Mouse (Mus musculus) heart, adult 11 months (tissue): ENCODE results near the gene Tstd2.

Experiments used
- DNase-seq: peaks from one replicate; pipeline ENCODE4 v3.0.0; 2022

Gene Tstd2

DNA sequence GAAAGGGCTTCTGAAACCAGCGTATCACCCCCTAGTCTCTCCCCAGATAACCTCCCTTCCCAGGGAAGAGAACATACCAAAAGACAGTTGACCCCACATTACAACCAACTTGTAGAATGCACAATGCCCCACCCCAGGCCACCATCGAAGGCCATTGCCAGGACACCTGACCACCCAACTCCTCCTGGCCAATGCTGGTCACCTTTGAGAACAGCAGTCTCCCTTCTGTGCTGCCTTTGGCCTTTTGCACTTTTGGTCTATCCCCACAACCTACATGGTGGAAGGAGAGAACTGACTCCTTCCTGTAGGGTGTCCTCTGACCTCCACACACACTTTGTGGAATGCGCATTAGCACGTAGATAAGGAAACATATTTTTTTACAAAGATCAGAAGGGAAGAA, 21.0 kb downstream of the Tstd2 start:
- peak; percentile 87 for DNase-seq

- DNase-seq: peak; percentile 94
Measured at GRCm38 (mm10) chr4:46116544-46117175, 21.8 kb downstream of the Tstd2 start.

DNA sequence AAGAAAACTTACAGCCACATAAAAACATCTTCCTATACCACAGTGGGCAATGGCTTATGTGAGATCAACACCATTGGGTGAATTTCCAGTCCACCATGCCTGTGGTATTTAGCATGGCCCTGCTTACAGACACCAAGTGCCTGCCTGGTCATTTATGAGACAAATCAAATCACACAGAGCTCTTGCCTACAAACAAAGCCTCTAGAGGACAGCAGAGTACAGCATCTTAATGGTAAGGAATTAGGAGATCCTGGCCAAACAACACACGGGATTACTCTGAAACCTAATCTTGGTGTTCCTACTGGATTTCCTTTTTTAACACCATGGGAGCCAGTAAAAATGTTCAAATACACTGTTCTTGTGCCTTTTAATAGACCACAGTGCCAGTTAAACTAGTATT, 23.2 kb downstream of the Tstd2 start:
- DNase-seq: no peak

DNA sequence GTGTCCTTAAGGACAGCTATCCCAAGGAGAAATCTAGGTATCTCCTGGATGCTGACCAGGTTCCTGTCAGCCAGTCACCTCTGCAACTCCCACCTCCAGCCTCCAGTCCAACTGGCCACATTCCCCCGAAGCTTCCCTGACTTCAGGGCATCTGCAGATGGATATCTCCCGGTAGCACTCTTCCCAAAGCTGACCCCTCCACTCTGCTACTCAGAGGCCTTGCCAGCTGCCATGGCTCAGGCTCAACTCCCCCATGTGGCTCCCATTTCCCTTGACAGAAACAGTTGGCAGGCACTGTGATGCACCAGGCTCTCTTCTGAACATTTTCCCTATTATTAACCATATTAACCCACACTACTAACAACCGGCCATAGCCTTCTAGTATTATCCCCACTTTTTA, 27.1 kb downstream of the Tstd2 start:
- DNase-seq: peak; percentile 81

GRCm38 (mm10) chr4:46110084-46110483, 28.4 kb downstream of the Tstd2 start:
- peak; percentile 90 for DNase-seq

GRCm38 (mm10) chr4:46102078-46102769, 36.3 kb downstream of the Tstd2 start:
- peak; percentile 90 for DNase-seq

- no peak for DNase-seq
Measured at GRCm38 (mm10) chr4:46101211-46101711, 37.2 kb downstream of the Tstd2 start.

DNA sequence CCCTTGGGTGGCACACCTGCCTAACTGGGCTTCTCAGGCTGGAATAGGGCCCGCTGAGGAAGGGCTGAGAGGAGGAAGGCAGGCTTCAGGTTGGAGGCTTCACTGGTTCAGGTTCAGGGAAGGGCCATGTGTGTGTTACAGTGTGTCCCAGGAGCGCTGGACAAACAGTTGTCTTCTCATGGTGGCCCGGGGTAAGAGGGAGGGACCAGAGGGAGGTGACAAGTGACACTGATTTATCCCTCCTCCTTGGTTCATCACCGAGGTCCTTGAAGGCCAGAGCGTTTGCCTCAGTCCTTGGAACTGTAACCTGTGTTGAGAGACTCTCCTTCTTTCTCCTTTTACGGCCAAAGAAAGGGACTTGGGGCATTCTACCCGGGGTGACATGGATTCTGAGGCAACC, 38.0 kb downstream of the Tstd2 start:
- DNase-seq: peak; percentile 90

GRCm38 (mm10) chr4:46099132-46099531, 39.4 kb downstream of the Tstd2 start:
- peak; percentile 85 for DNase-seq

- DNase-seq: no peak
Measured at GRCm38 (mm10) chr4:46097591-46097990, 40.9 kb downstream of the Tstd2 start.

DNA sequence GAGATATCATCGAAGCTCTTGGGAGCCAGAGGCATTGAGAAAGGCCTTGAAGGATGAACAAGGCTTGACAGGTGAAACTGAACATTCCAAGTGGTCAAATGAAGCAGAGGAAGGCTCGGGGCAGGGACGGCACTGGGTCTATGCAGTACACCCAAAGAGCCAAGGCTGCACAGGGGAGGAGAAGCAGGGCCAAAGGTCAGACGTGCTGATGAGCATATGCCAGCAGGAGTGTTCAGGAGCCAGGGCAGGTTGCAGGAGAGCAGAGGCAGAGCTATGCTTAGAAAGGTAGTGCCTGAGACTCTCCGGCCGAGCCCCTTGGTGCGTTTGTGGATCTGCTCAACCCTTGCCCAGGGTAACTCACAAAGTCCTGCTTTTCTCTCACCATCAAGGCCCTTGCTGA, 41.9 kb downstream of the Tstd2 start:
- no peak for DNase-seq

- no peak for DNase-seq
Measured at GRCm38 (mm10) chr4:46095826-46096159, 42.7 kb downstream of the Tstd2 start.

DNA sequence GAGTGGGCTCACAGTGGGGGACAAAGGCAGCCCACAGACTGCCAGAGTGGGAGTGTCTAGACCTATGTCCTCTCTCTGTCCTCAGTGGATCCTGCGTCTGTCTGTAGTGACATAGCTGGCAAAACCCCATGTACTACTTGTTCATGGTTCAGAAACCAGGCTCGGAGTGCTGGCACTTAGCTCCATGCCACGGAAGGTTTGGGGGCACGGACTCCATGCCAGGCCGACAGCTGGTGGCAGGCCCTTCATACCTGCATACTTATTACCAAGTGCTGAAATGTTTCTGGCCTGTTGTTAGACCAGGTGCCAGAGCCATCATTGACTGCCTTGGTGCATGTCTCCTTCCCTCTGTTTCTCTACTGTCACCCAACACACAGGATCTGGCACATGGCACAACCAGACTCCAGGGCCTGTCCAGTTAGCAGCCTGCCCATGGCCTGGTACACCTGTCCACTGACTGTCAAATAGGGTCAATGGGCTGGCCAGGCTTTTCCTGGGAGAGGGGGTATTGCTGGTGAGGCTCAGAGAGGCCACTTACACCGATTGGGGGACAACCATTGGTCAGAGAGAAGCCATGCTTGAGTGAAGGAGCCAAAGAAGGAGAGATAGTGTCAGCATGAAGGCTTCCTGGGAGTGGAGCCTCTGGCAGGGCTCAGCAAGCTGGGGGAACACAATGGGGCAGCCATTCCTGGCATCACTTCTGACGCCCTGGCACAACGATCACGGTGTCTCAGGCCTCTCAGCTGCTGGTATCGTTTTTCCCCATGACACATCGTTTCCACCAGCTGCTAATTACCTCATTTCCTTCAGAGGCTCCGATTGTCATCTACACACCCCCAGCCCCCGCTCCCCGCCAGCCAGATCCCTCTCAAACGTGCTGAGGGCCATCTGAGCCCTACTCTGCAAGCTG, 43.3 kb downstream of the Tstd2 start:
- peak; percentile 93 for DNase-seq

DNA sequence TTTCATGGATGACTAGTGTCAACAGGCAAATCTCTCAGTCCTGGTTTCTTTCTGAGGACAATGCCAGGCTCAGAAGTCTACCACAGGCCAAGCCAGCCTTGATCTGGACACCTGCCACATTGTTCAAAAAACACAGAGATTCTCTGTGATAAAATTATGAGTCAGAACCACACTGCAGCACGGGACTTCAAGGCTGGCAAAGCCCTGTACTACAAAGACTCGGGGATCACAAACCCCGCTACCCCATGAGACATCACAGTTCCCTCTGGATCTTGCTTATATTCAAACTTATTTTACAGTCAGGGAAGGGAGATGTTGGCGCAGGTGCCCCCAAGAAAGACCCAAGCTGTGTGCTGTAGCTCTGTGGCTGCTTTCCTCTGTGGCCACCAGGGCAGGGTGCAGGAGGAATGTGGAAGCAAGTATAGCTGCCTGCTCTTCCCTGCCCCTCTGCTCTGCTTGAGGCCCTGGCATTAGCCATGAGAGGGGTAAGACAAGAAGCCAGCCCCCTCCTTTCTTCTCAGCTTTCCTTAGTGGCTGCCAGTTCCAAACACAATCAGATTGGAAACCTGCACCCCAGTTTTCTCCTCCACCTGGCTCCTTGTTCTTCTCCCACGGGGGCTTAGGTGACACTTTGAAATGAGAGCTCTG, 45.9 kb downstream of the Tstd2 start:
- DNase-seq: no peak

DNA sequence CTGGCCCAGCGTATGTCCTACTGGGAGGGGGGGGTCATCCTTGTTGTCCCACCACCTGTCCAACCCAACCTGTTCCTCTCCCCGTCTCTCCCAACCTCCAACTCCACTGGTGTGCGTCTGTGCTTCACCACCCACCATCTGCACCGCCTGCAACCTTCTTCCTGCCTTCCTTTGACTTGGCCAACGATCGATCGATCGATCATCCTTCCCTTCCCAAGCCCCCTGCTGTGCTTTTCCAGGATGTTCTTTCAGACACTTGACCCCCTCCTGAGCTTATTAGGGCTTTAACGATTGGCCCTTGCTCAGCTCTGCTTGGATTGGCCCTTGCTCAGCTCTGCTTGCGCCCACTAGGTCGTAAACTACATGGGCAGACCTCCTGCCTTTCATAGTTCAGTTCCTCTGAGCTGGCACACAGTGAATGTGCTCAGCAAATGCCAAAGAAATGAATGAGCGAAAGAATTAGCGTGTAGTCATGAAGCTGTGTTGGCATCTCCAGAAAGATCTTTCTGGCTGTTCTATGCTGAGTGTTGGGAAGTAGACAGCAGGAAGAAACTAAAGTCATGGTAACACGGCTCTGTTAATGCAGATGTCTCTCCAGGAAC, 48.9 kb downstream of the Tstd2 start:
- DNase-seq: no peak

DNA sequence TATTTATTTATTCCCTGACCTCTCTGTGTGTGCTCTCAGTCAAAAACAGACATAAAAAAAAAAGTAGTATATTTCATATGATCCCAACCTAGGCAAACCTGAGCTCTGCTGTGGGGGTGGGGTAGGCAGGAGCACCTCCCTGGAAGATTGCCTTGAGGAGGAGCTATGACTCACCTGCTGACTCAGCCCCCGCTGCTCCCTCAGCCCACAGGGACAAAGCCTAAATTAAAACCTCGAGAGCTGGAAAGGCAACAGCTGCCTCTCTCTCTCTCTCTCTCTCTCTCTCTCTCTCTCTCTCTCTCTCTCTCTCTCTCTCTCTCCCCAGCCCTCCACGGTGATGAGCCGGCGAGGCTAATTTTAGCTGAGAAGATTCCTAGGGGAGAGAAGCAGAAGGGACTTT, 50.6 kb downstream of the Tstd2 start:
- peak; percentile 97 for DNase-seq

- DNase-seq: peak; percentile 94
Measured at GRCm38 (mm10) chr4:46087427-46087771, 51.1 kb downstream of the Tstd2 start.

GRCm38 (mm10) chr4:46086718-46087426, 51.6 kb downstream of the Tstd2 start:
- DNase-seq: peak; percentile 97

DNA sequence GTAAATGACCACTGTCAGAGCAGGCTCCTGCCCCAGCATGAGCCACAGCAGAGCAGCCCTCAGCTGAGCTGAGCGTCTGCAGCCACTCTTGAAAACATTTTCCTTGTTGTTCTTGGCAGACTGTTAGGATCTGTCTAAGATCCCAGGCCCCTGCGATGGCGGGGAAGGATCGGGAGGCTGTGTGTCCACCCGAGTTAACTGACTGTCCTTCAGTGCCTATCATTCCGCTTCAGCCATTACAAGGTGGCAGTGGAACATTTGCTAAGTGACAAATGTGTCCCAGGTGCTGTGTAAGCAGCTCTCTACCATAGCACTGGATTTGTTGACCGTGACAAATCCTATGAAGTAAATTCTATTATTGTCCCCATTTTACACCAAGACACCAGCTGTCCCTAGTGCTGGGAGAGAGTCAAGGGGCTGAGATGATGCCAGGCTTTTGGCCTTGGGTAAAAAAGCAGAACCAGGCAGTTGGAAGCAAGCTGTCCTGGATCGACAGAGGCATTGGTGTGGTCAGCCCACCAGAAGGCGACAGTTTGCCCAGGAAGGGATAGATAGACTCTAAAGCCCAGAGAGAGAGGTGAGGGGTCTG, 53.2 kb downstream of the Tstd2 start:
- DNase-seq: peak; percentile 95

DNA sequence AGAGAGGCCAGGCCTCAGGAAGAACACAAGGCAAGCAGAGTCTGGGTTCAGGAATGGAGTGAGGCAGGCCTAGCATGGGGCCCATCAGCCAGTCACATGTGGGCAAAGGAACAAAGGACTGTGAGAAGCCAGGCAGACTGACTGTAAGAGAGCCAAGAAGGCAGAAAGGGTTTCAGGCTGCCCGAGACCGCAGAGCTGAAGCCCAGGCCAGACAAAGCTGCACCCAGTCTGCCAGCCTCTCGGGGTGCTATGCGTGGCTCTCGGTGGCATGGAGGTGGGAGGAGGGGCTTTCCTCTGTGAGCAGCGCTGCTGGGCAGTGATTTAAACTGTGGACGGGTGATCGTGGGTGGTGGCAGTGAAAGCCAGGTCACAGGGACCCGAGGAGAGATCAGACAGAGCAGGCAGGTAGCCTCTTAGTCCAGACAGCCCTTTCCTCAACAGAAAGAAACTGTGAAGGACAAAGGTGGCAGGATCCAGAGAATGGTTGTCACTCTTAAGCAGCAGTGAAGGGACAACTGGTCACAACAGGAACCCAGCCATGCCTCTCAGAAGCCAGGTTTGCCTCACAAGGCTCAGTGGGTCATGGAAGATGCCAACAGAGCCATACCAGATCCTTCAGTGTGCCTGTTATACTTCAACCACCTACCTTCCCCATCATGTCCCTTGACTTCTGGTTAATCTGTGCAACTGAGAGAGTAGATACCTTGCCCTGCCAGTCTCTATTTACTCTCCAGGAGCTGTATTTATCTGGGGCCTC, 53.9 kb downstream of the Tstd2 start:
- DNase-seq: peak; percentile 93

- DNase-seq: no peak
Measured at GRCm38 (mm10) chr4:46082555-46082954, 55.9 kb downstream of the Tstd2 start.
